Mouse (Mus musculus) left cerebral cortex, adult 2 months (tissue): ENCODE measurements around the gene Slc38a9. TPM values are rescaled to one million over a fixed set of nuclear protein-coding genes. Genes with fewer than 3 reads are reported as not detected.

Source experiments
- DNase-seq, 2 experiments: peaks; one replicate each; pipeline ENCODE4 v3.0.0; 2021 to 2022; ENCODE audit warnings: low spot score in 2 of 2, mixed read lengths in 1 of 2; ENCODE audit errors: extremely low spot score in 1 of 2
- H3K27ac ChIP-seq: fragments of 200-600 bp; 2 replicates; pipeline ENCODE4 v1.8.1; 2022
- H3K4me3 ChIP-seq: fragments of 200-600 bp; 2 replicates; pipeline ENCODE4 v1.8.1; 2022
- CTCF ChIP-seq: fragments of 200-600 bp; IDR thresholded peaks from 2 replicates; pipeline ENCODE4 v1.8.1; 2022; ENCODE audit warnings: antibody characterized with exemption, mild to moderate bottlenecking, moderate library complexity
- intact Hi-C: fragments of 180-260 bp; cut with DNase I; formaldehyde crosslinking; loops from one replicate; pipeline ENCODE4 v1.15.1; 2025
- total RNA-seq, 2 experiments: library from RNA; stranded (reverse); gene quantifications; 2 replicates each; pipeline ENCODE4 v1.2.3; 2021

Gene Slc38a9
- total RNA-seq, 2 experiments from 2014 or later = 20.6 to 25.2 TPM

DNA sequence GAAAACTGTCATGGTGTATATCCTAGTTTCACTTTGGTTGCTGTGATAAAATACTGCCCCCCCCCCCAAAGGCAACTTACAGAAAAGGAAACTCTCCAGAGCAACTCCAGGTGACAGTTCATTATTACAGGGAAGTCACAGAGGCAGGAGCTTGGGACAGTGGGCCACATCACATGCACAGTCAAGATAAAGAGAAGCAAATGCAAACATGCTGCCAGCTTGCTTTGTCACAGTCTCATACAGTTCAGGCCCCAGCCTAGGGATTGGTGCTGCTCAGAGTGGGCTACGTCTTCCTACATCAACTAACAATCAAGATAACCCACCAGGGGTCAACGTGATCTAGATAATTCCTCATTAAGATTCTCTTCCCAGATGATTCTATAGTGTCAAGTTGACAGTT, 89.3 kb downstream of the Slc38a9 start:
- no peak overlapping the region for H3K27ac ChIP-seq
- intact Hi-C loops = no loop called here
- no peak for TF ChIP-seq CTCF

DNA sequence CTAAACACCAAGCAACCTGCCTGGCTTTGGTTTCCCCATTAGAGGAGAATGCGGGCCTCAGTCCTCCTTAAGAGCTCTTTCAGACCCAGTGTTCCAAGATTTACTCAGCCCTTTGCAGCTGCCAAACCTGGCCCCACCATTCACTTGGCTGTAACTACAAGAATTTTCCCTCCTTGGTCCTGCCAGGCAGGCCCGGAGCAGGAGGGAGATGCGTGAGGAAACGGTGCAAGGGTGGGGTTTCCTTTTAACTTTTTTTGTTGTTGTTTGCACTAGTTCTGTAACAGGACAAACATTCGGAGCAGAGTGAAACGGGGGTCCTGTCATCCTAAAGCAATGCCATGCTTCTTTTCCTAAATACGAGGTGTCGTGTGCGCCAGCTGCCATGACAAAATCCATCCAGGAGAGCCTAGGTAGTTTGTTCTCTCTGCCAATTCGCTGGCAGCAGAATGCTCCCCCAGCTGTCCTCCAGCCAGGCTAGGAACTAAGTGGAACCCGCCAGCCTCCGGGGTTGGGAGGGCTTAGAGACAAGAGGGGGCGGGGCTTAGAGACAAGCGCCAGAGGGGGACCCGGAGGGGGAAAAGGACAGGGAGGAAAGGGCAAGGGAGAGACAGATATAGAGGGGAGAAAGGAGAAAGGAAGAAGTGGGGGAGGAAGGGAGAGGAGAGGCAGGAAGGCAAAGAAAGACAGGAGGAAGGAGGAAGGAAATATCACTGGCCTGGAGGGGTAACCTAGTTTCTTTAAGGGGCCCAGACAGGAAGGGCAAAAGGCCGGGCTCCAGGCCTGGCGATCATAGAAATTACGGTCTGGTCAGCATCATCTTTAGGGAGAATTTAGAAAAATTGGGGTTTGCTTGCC, 91.1 kb downstream of the Slc38a9 start:
- no peak for TF ChIP-seq CTCF
- no peak for DNase-seq
- intact Hi-C loops = no loop called here
- Histone ChIP-seq H3K4me3 (peak overlapping the region; percentile 17; the same call in 1 of the 2 replicates), H3K27ac (peak overlapping the region; percentile 53)

More for the DNA sequence above, 89.3 kb downstream of the Slc38a9 start:
- DNase-seq = no peak
- H3K4me3 ChIP-seq = no peak overlapping the region

DNA sequence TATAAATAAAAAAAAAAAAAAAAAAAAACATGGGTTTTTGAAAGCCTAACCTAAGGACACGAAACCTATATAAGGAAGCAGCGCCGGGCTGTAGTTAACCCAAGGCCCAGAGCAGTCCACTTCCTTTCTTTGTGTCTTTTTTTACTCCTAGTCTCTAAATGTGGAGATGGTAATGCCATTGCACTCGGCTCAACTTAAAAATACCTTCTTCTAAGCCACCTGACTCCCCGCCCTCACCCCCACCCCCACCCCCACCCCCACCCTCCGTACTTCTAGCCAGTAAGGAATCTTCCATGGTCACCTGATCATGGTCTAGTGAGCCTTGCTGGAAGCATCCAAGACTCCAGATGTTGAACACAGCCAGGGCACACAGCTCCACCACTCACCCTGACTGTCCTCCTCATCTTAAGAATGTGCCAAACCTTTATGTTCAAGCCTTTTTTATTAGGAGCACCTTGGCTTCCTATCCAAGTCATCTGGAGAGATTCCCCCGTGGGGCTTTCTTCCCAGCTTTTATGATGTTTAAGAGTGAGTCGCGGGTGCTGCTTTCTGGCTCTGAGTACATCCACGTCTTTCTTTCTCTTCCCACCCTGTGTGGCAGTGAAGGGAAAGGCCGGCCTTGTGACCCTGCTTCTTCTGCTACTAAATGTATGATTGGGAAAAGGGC, 91.9 kb downstream of the Slc38a9 start:
- no peak for TF ChIP-seq CTCF
- no peak for DNase-seq
- H3K4me3 ChIP-seq = no peak overlapping the region
- intact Hi-C loops = no loop called here
- H3K27ac ChIP-seq = no peak overlapping the region

DNA sequence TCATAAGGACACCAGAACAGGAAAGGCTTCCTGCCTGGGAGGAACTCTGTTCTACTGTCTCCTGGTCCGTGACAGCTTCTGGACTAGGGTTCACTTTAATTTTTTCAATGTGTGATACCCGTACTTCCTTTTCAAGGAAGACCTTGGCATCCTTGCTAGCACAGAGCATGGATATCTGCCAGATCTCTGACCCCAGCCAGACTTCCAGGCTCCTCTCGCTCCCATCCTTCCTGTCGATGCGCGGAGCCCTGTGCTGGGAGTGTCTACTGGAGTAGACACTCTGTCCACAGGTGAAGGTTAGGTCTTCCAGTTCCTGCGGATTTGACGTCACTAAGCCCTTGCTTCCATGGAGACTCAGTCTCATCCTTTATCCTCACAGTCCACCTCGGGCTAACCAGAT, 93.0 kb downstream of the Slc38a9 start:
- TF ChIP-seq CTCF = no peak
- H3K27ac ChIP-seq = no peak overlapping the region
- intact Hi-C loops = no loop called here
- H3K4me3 ChIP-seq = no peak overlapping the region
- no peak for DNase-seq

- DNase-seq = no peak
- intact Hi-C loops = no loop called here
- TF ChIP-seq CTCF = no peak
These were observed 94.3 kb downstream of the Slc38a9 start for GRCm38 (mm10) chr13:112754871-112755270.

GRCm38 (mm10) chr13:112755507-112756010, 95.0 kb downstream of the Slc38a9 start:
- no peak overlapping the region for H3K27ac ChIP-seq
- intact Hi-C loops = no loop called here
- no peak for DNase-seq

More at GRCm38 (mm10) chr13:112754871-112755270, 94.3 kb downstream of the Slc38a9 start:
- H3K27ac ChIP-seq = no peak overlapping the region
- no peak overlapping the region for H3K4me3 ChIP-seq

DNA sequence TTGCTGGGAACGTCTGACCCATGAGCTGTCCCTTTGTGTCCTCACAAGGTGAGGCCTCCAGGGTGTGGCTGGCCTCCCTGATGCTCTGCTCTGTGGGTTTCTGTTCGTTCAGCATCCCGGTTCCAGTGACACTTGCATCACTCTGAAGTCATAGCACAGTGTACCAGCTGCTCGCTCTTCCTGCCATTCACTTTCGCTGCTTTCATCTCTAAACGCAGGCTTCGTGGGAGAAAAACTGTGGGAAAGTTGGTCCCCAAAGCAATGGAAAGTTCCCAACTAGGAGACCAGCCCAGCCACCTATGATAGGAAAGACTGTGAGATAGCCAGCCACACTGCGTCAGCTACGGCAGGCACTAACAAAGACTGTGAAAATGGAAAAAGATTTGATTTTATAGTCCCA, 96.8 kb downstream of the Slc38a9 start:
- no peak overlapping the region for H3K27ac ChIP-seq
- no peak overlapping the region for H3K4me3 ChIP-seq
- no peak for DNase-seq
- no peak for TF ChIP-seq CTCF
- intact Hi-C loops = no loop called here

More at GRCm38 (mm10) chr13:112755507-112756010, 95.0 kb downstream of the Slc38a9 start:
- H3K4me3 ChIP-seq = no peak overlapping the region
- no peak for TF ChIP-seq CTCF

- Histone ChIP-seq H3K27ac (no peak overlapping the region), H3K4me3 (no peak overlapping the region)
- intact Hi-C loops = no loop called here
- no peak for DNase-seq
- no peak for TF ChIP-seq CTCF
These were observed 98.1 kb downstream of the Slc38a9 start for GRCm38 (mm10) chr13:112758546-112759090.

GRCm38 (mm10) chr13:112759364-112759763, 98.8 kb downstream of the Slc38a9 start:
- intact Hi-C loops = no loop called here
- no peak overlapping the region for H3K4me3 ChIP-seq
- no peak overlapping the region for H3K27ac ChIP-seq
- no peak for TF ChIP-seq CTCF
- DNase-seq = no peak

DNA sequence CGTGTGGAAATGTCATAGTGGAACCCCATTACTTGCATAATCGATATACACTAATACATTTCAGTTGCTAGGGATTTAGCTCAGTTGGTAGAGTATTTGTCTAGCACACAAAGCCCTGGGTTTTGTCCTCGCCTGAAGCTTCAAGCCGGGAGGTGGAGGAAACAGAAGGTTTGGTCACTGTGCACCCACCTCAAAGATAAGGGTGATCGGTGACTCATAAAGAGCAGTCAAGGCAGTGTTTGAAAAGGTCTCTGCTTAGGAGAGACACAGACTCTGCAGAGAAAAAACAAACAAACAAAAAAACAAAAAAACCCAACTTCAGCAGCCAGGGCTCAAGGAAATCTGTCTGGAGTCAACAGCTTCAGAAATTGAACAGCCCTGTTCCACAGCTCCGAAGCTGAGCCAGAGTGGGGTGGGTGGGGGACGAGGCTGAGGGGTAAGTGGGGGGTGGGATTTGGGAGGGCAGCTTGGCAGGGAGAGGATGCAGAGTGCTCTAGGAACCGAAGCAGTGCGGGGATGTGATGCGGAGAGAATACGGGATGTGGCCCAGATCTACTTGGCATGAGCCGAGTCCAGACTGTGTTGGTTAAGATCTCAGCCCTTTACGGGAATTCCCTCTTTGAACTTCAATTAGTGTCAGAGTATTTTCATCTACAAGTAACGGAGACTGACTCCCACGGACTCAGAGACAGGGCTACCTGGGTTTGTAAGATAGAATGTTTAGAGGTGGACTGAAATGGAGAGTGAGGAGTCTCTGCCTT, 99.4 kb downstream of the Slc38a9 start:
- no peak overlapping the region for H3K27ac ChIP-seq
- no peak overlapping the region for H3K4me3 ChIP-seq
- TF ChIP-seq CTCF = no peak
- DNase-seq = no peak
- intact Hi-C loops = no loop called here

- intact Hi-C loops = no loop called here
- Histone ChIP-seq H3K4me3 (no peak overlapping the region), H3K27ac (no peak overlapping the region)
- TF ChIP-seq CTCF = no peak
- DNase-seq = no peak
These were observed 100.0 kb downstream of the Slc38a9 start for GRCm38 (mm10) chr13:112760538-112760881.
